Mouse (Mus musculus): ENCODE results near the gene Slc9a5.

DNA sequence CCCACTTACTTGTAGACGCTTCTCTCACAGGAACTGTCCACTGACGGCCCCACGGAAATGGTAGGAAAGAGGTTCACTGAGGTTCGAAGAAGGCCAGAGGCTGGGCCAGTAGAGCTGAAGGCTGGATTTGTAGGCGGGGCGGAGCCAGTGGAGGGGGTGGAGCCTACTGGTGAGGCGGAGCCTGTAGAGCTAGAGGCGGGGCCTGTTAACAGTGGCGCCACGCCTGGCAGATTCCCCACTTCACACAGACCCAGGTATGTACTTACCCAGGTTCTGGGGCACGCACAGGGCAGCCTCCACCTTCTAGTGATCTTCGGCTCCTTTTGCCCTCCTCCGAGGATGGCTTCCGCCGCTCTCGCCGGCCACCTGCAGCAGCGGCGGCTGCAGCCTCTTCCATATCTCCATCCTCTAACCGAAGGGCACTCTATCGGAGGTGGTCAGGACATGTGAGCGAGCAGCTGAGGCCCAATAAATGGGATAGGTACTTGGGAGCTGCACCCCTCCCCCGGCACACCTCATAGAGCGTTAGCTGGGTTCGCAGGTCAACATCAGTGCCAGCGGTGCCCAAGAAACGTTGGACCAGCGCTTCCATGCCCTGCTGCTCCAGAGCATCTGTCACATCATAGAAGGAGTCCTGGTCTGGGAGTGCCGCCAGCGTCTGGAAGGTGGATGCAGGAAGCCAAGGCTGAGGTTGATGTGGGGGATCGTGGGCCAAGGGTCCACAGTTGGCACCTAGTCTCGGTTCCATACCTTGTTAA lies 12.1 kb upstream of the Slc9a5 start:
- no peak for TF ChIP-seq CTCF (IDR thresholded peaks at IDR 0.05; ENCODE audit: control insufficient read depth, insufficient read depth, low read length)
- TF ChIP-seq POLR2A (IDR thresholded peaks at IDR 0.05; ENCODE audit: borderline replicate concordance, control insufficient read depth, low read depth, low read length), result no peak
